Mouse (Mus musculus) pancreas, adult 10 weeks (tissue): ENCODE data around the gene Map1lc3a. TPM values are rescaled to one million over a fixed set of nuclear protein-coding genes. Genes with fewer than 3 reads are reported as not detected.

Experiments used
- polyA plus RNA-seq: library from polyadenylated mRNA; stranded (reverse); fragments of 350-450 nt; fragmentation: Illumina TruSeq; extraction: RNeasy Lipid Tissue Mini Kit (QIAGEN cat#74804); gene quantifications from one replicate; pipeline ENCODE4 v1.2.3, GENCODE M21; 2015; ENCODE audit warnings: low read depth, low replicate concordance; ENCODE audit not compliant: insufficient read depth

The Map1lc3a gene
- 36.9 TPM for polyA plus RNA-seq

GRCm38 (mm10) chr2:155276195-155276594 is at the start of gene Map1lc3a:
Map1lc3a (plus strand) TSS chr2:155276297.

GRCm38 (mm10) chr2:155236362-155236992 is 39.6 kb upstream of the Map1lc3a start, which contains the start of gene Dynlrb1:
Dynlrb1 (plus strand) TSS chr2:155236533.

Other genes with a start within 250 kb of the Map1lc3a start
- 81.2 TPM for gene Ahcy, start 201.8 kb upstream of the Map1lc3a start, polyA plus RNA-seq
- gene Itch, start 142.8 kb upstream of the Map1lc3a start, polyA plus RNA-seq = 7.0 TPM
- gene Dynlrb1, start 39.8 kb upstream of the Map1lc3a start, polyA plus RNA-seq = 60.0 TPM
- gene Pigu, start 81.1 kb downstream of the Map1lc3a start, polyA plus RNA-seq = 7.3 TPM
- gene Trp53inp2, start 104.8 kb downstream of the Map1lc3a start, polyA plus RNA-seq = 34.1 TPM
- gene Ncoa6, start 197.6 kb downstream of the Map1lc3a start, polyA plus RNA-seq = 7.0 TPM
- gene Acss2, start 241.7 kb downstream of the Map1lc3a start, polyA plus RNA-seq = 6.0 TPM
- gene Ggt7, start 241.9 kb downstream of the Map1lc3a start, polyA plus RNA-seq = 4.5 TPM